Mouse (Mus musculus) cerebellum, adult 11-12 months (tissue): ENCODE data around the gene Gpr107.
"Not testable (repeated sequence)": the region's sequence is repeated elsewhere in the genome, so short reads cannot be mapped to it uniquely, and the experiment has no call there.

Experiments used
- DNase-seq: peaks from one replicate; pipeline ENCODE4 v3.0.0; 2022

Gene Gpr107

GRCm38 (mm10) chr2:31160147-31160920, 8.2 kb downstream of the Gpr107 start:
- no peak for DNase-seq

DNA sequence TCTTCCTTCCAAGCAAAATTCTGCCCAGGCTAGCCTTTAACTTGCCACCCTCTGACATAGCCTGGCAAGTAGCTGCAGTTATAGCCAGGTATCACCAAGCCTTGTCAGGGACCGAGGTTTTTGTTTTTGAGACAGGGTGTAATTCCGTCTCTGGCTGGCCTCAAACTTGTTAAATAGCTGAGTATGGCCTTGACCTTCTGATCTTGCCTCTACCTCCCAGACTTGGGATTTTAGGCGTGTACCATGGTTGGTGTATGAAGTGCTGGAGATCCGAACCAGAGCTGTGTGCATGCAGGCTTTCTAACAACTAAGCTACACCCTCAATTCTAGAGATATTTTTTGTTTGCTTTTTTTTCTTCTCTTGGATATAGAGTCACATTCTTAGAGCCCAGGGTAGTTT, 9.5 kb downstream of the Gpr107 start:
- DNase-seq, result no peak

GRCm38 (mm10) chr2:31163361-31164118, 11.4 kb downstream of the Gpr107 start:
- DNase-seq, result no peak

DNA sequence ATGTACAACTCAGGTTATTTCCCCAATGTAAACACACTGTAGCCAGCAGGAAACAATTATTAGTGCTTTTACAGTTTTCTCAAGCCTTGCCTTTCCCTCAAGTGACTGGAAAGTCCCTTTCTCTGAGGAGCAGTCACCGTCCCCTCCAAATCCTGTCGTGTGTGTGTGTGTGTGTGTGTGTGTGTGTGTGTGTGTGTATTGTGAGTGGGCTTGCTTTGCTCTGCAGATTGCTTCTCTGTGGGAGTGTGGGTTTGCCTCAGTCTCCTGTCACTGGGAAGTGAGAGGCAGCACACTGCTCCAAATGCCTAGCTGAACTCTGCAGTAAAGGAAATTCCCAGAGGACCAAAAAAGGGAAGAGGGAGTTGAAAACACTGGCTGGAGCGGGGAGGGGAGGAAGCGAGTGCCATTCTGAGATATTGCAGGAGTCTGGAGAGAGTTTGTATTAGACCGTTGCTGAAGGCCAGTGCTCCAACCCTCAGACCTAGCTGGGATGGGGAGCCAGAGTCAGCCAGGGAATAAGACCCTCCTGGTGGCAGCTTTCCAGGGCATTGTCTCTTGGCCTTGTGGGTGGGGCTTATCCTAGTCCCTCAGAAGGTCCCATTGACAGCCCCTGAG, 12.8 kb downstream of the Gpr107 start:
- no peak for DNase-seq

- no peak for DNase-seq
These were observed 13.4 kb downstream of the Gpr107 start for GRCm38 (mm10) chr2:31165529-31165928.

- DNase-seq, result not testable (repeated sequence)
These were observed 15.5 kb downstream of the Gpr107 start for GRCm38 (mm10) chr2:31167571-31167970.

GRCm38 (mm10) chr2:31169001-31169400, 16.9 kb downstream of the Gpr107 start:
- no peak for DNase-seq

DNA sequence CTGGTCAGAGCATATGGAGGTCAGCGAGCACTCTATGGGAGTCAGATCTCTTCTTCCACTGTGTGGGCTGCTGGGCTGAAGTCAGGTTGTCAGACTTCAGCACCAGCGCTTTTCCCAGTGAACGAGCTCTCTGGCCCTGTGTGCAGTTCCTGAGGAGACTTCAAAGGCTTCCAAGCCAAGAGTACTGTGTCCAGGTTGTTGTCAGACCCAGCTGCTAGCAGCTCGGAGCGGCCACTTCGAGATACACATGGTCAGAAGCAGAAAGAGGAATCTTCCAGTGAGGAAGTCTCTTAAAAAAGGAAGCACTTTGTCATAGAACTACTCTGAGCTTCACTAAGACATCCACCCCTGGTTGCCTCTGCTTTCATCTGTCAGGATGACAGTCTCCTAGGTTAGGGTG, 18.0 kb downstream of the Gpr107 start:
- no peak for DNase-seq

DNA sequence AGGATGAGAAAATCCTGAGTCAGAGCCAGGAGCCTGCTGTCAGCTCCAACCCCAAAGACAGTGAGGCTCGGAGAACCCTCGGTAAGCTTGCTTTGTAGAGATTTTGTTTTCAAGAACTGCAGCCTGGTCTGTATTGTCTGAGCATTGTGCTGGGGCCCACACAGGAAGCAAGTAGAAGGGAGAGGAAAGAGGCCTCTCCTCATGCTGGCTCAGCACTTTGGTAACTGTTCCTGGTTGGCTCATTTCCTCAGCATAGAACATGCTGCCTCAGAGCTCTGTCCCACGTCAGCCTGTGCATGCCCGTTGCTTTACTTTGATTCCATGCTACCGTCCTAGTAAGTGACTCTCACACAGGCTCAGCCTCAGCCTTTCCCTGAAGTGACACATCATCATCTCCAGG, 19.9 kb downstream of the Gpr107 start:
- DNase-seq, result no peak

DNA sequence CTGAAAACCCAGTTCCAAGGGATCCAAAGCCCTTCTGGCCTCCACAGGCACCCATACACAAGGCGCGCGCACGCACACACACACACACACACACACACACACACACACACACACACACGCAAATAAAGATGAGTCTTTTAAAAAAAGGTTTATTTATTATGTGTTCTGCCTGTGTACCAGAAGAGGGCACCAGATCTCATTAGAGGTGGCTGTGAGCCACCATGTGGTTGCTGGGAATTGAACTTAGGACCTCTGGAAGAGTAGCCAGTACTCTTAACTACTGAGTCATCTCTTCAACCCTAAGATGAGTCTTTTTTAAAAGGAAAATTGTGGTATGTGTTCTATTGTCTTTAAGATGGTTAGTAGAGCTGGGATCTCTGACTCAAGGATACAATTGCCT, 20.4 kb downstream of the Gpr107 start:
- no peak for DNase-seq

DNA sequence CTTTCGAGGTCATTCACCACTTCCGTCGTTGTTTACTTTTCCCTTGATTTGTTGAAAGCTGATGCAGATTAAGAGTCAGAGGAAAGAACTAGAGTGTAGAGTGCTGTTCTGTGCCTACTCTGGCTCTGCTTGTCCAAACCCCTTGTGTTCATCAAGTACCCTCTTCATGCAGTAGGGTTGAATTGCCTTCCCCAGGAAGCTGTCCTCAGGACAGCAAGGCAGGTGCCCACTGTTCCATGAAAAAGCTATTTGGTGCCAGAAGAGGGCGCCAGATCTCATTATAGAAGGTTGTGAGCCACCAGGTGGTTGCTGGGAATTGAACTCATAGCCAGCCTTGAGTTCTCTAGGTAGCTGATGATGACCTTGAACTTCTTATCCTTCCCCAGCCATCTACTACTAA, 21.2 kb downstream of the Gpr107 start:
- no peak for DNase-seq

DNA sequence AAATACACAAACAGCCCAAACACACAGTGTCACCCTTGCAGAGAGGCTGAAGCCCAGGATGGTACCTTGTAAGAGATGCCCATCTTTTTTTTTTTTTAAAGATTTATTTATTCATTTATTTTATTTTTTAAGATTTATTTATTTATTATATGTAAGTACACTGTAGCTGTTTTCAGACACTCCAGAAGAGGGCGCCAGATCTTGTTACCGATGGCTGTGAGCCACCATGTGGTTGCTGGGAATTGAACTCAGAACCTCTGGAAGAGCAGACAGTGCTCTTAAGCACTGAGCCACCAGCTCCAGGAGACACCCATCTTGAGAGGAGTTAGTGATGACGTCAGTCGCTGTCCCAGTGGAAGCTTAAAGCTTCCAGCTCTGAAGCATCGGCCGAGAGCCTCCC, 26.5 kb downstream of the Gpr107 start:
- DNase-seq, result not testable (repeated sequence)

GRCm38 (mm10) chr2:31179471-31179870, 27.4 kb downstream of the Gpr107 start:
- DNase-seq, result no peak

- DNase-seq, result no peak
These were observed 28.0 kb downstream of the Gpr107 start for GRCm38 (mm10) chr2:31180081-31180551.

GRCm38 (mm10) chr2:31182786-31183330, 30.7 kb downstream of the Gpr107 start:
- DNase-seq, result no peak

DNA sequence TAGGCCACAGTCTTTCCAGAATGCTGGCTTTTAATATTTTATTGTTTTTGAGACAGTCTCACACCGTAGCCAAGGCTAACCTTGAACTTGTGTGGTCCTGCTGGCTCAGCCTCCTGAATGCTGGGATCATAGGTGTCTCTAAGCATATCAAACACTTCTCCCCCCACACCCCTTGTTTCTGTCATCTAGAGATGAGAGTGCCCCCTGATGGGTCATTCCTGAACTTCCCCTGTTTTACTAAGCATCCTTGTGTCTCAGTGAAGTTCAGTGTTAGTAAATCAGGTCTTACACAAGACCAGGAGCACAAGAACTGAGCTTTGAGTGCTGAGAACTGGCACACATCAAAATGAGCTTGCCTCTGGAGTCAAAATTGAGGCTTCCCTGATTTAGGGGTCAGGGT, 31.7 kb downstream of the Gpr107 start:
- no peak for DNase-seq

DNA sequence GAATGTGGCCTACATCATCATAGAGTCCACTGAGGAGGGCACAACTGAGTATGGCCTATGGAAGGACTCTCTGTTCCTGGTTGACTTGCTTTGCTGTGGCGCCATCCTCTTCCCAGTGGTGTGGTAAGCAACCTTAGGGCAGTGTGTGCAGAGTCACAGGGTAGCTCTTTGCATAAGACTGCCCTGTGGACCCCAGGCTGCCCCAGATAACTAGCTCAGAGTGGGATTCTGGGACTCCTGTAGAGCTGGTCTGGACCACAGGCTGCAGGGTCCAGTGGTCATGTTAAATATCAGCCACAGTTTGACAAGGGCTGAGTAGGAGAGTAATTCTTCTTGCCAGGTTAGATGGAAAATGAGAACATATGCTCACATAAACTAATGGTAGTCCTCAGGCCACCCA, 36.6 kb downstream of the Gpr107 start:
- DNase-seq, result no peak

- no peak for DNase-seq
These were observed 37.5 kb downstream of the Gpr107 start for GRCm38 (mm10) chr2:31189654-31190053.

GRCm38 (mm10) chr2:31191765-31192164, 39.6 kb downstream of the Gpr107 start:
- no peak for DNase-seq

DNA sequence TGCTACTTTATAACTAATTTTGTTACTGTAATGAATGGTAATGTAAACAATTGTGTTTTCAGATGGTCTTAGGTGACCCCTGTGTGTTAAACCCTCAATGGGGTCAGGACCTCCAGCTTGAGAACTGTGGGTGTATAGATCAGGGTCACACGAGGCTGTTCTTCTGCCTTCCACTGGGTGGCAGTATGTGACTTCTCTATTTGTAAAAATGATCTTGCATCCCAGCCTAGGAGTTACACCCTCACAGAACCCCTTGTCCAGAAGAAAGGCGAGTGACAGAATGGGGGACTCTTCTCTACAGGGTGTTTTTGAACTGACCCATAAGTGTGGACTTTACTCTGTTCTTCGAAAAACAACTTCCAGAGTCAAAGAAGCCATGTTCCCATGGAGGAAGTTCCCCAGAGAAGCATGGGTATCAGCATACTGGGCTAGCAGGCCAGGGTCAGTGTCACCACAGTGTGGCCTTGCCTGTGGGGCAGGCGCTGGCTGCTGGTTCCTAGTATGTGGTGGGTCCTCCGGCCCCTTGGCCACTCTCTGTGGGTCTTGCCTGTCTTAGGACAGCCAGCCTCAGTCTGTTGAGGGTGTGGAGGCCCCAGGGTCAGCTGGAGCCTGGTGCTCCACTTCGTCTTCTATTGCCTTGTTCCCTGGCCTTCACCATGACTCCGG, 42.4 kb downstream of the Gpr107 start:
- peak; percentile 34 for DNase-seq

GRCm38 (mm10) chr2:31198621-31199020, 46.5 kb downstream of the Gpr107 start:
- no peak for DNase-seq

GRCm38 (mm10) chr2:31200051-31200450, 47.9 kb downstream of the Gpr107 start:
- no peak for DNase-seq

DNA sequence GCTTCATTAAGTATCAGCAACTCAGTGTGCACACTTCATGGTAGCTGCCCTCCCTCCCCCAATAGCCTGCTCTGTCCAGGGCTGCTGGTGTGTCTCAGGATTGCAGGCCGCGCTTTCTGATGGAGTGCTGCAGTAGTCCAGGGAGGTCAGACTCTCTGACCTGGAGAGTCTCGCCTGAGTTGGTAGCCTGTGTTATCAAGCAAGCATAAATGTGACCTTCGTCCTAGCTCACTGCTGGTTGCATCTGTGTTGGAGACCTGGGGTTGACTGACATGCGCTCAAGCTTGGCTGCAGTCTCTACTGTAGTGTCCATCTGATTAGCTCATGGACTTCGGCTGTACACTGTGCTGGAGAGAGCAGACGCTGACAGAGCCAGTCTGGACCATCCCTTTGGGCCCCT, 49.7 kb downstream of the Gpr107 start:
- no peak for DNase-seq
